Mouse (Mus musculus): ENCODE data around the gene Pcsk2.

DNA sequence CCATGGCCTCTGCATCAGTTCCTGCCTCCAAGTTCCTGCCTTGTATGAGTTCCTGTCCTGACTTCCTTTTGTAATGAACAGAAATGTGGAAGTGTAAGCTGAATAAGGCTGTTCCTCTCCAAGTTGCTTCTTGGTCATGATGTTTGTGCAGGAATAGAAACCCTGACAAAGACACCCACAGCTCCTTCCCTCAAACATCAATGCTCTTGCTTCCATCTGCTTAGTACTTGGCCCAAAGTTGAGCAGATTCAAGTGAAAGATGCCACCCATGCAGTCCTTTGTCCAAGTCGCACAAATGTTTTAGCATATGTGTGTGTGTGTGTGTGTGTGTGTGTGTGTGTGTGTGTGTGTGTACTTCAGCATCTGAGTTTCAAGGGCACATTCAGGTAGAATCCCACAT lies 97.3 kb downstream of the Pcsk2 start:
- no peak for TF ChIP-seq CTCF (IDR thresholded peaks at IDR 0.05; ENCODE audit: borderline replicate concordance, control insufficient read depth, extremely low read depth, insufficient read depth, low read length, poor library complexity)
- no peak for TF ChIP-seq POLR2A (IDR thresholded peaks at IDR 0.05; ENCODE audit: control insufficient read depth, extremely low read depth, insufficient read depth, low read length, poor library complexity)
